Mouse (Mus musculus) bone marrow macrophage, adult 2 months (primary cell): ENCODE results near the gene Ldlrap1.

ENCODE experiments used
- CTCF ChIP-seq: IDR thresholded peaks from 2 replicates; pipeline ENCODE4 v1.5.1; 2012; ENCODE audit warnings: low read depth, mild to moderate bottlenecking, low read length, moderate library complexity
- POLR2A ChIP-seq: IDR thresholded peaks from 2 replicates; pipeline ENCODE4 v1.6.1; 2012; ENCODE audit warnings: mild to moderate bottlenecking, low read depth, low read length, borderline replicate concordance

DNA sequence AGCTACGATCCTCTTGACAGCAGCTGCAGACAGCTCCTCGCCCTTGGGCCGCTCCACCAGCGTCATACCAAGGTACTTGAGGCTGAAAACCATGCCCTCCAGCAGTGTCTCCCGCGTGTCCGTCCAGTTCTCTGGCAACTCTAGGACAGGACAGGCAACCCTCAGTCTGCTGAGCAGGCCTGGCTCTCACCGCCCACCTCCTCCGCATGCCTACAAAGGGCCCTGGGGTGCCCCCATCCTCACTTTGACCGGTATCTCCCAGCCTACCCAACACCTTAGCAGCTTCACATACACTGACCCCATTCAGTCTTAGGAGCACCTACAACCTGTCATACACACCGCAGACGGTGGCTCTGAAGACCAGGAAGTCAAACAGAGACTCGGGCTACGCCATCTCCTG lies 8.9 kb downstream of the Ldlrap1 start:
- no peak for TF ChIP-seq POLR2A
- TF ChIP-seq CTCF, result no peak
